Mouse (Mus musculus): ENCODE data around the gene Paqr8. TPM values are rescaled to one million over a fixed set of nuclear protein-coding genes. Genes with fewer than 3 reads are reported as not detected.
A peak's percentile ranks its signal among the peaks of the same experiment; 100 is the strongest.

The Paqr8 gene
- polyA plus RNA-seq, 1 experiment from 2014 or later = 12.5 TPM

DNA sequence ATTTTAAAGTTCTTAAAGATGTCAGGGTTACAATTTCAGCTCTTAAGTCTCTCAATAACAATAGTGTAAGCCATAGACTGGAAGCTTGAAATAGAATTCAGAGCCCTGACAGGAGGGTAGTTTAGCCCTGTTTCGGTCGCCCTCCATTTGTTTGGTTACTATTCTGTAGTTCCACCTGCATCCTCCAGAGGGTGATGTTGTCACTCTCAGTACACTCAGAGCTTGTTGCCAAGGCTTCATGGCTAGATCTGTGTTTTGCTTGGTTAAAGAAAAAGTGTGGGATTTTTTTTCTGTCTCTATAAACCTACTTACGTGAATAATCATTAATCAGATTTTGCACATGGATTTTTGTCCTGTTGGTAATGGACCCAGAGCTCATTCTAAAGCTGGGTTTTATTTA lies 48.6 kb downstream of the Paqr8 start:
- WGBS = 31% methylated on average over 3 of the region's 3 CpGs

DNA sequence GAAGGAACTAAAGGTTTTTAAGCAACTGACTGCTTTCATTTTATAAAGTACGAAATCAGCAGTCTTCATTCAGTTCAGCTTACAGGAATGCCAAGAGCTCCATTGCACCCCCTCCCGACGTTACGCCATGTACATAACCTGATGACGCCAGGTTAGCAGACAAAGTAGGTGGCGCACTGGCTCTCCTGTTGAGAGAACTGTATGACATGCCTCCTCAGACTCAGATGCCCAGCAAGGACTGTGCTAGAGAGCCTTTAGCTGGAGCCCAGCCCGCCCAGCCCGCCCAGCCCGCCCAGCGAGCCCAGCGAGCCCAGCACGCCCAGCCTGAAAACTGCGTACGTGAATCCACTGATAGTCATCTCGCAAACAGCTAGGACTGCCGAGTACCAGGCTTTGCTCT lies 49.7 kb downstream of the Paqr8 start:
- peak; percentile 40; the same call in 1 of the 2 replicates for ATAC-seq
- H3K4me2 ChIP-seq (replicated peaks) = no peak overlapping the region
- H3K9ac ChIP-seq (replicated peaks) = no peak overlapping the region
- 65% methylated on average over 16 of the region's 16 CpGs for WGBS
- no peaks in the 10 kb centered on the region for H3K4me1 ChIP-seq (replicated peaks)
- no peaks in the 10 kb centered on the region for H3K9me3 ChIP-seq
- H3K4me3 ChIP-seq (replicated peaks) = no peak overlapping the region
- peaks cover 17% of the 10 kb centered on the region for H3K36me3 ChIP-seq
- H3K27me3 ChIP-seq = no peaks in the 10 kb centered on the region
- H3K27ac ChIP-seq = no peak overlapping the region

More for the DNA sequence above, 48.6 kb downstream of the Paqr8 start:
- ATAC-seq = peak; percentile 69
- no peak overlapping the region for H3K27ac ChIP-seq
- no peak overlapping the region for H3K9ac ChIP-seq (replicated peaks)
- no peaks in the 10 kb centered on the region for H3K4me1 ChIP-seq (replicated peaks)
- no peaks in the 10 kb centered on the region for H3K27me3 ChIP-seq
- H3K4me3 ChIP-seq (replicated peaks) = no peak overlapping the region
- H3K36me3 ChIP-seq = peaks cover 25% of the 10 kb centered on the region
- no peaks in the 10 kb centered on the region for H3K9me3 ChIP-seq
- H3K4me2 ChIP-seq (replicated peaks) = no peak overlapping the region

DNA sequence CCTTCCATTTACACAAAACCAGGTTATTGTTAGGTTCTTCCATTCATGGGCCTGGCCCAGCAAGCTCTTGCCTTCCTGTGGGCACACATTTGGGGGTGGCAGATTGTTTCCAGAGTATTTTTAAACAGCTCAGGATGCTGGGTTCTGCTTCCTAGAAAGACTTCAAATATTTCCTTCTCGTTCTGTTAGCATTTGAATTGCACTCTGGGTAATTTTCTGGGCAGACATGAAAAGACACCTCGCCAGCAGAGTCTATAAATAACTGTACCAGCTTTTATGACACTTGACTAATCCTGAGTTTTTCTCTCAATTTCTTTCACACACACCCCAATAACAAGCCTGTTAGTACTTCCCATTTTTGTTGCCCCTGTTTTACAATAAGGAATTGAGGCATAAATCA lies 50.9 kb downstream of the Paqr8 start:
- Histone ChIP-seq H3K27me3 (no peaks in the 10 kb centered on the region), H3K9me3 (no peaks in the 10 kb centered on the region), H3K4me3 (replicated peaks) (no peak overlapping the region), H3K9ac (replicated peaks) (no peak overlapping the region), H3K4me1 (replicated peaks) (no peaks in the 10 kb centered on the region), H3K4me2 (replicated peaks) (no peak overlapping the region), H3K36me3 (peaks cover 7% of the 10 kb centered on the region), H3K27ac (no peak overlapping the region)
- 70% methylated on average over 2 of the region's 2 CpGs for WGBS
- ATAC-seq = no peak

- no peak for ATAC-seq
- H3K4me1 ChIP-seq (replicated peaks) = no peaks in the 10 kb centered on the region
- WGBS = 87% methylated on average over 7 of the region's 7 CpGs
- H3K9ac ChIP-seq (replicated peaks) = no peak overlapping the region
- H3K9me3 ChIP-seq = no peaks in the 10 kb centered on the region
- H3K27me3 ChIP-seq = no peaks in the 10 kb centered on the region
- H3K4me2 ChIP-seq (replicated peaks) = no peak overlapping the region
- peaks cover 2% of the 10 kb centered on the region for H3K36me3 ChIP-seq
- no peak overlapping the region for H3K27ac ChIP-seq
- H3K4me3 ChIP-seq (replicated peaks) = no peak overlapping the region
Measured at GRCm38 (mm10) chr1:20941857-20942256, 51.5 kb downstream of the Paqr8 start.

GRCm38 (mm10) chr1:20943016-20943415 lies 52.6 kb downstream of the Paqr8 start:
- Histone ChIP-seq H3K4me2 (replicated peaks) (no peak overlapping the region), H3K4me1 (replicated peaks) (no peaks in the 10 kb centered on the region), H3K9me3 (no peaks in the 10 kb centered on the region), H3K9ac (replicated peaks) (no peak overlapping the region), H3K27me3 (no peaks in the 10 kb centered on the region), H3K4me3 (replicated peaks) (no peak overlapping the region), H3K36me3 (no peaks in the 10 kb centered on the region), H3K27ac (no peak overlapping the region)
- 93% methylated on average over 2 of the region's 2 CpGs for WGBS
- no peak for ATAC-seq

GRCm38 (mm10) chr1:20951300-20951763 lies 60.9 kb downstream of the Paqr8 start, which contains the start of gene Efhc1:
Gene Efhc1 (plus strand): TSS chr1:20951626.
- Histone ChIP-seq H3K4me3 (replicated peaks) (peak within 1 kb of the TSS; percentile 56), H3K4me2 (replicated peaks) (peak within 1 kb of the TSS; percentile 66), H3K9me3 (no peaks in the 10 kb centered on the region), H3K27me3 (no peaks in the 10 kb centered on the region), H3K27ac (peak within 1 kb of the TSS; percentile 91), H3K36me3 (no peaks in the 10 kb centered on the region), H3K4me1 (replicated peaks) (peaks cover 10% of the 10 kb centered on the region), H3K9ac (replicated peaks) (peak within 1 kb of the TSS; percentile 79)
- ATAC-seq = peak; percentile 98
- WGBS = 1% methylated on average over 23 of the region's 23 CpGs

DNA sequence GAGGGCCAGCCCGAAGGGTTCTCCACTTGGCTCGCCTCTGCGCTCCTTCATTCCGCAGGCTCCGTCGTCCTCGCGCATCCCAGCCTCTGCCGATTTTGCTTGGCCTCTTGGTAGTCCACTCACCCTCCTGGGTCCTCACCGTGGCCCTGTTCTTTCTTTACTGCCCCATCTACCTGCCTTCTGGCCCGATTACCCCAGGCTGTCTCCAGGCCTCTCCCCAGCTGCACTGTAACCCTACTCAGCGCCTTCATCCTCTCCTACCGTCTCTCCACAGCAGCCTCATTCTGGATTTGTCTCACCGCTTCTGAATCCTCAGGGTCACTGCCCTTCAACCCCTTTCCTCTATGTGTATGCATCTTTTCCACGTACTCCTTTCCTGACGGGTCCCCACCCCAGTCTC lies 61.4 kb downstream of the Paqr8 start:
- Histone ChIP-seq H3K9me3 (no peaks in the 10 kb centered on the region), H3K9ac (replicated peaks) (peak overlapping the region; percentile 79), H3K4me3 (replicated peaks) (peak overlapping the region; percentile 56), H3K4me2 (replicated peaks) (peak overlapping the region; percentile 66), H3K4me1 (replicated peaks) (peaks cover 10% of the 10 kb centered on the region), H3K36me3 (no peaks in the 10 kb centered on the region), H3K27me3 (no peaks in the 10 kb centered on the region), H3K27ac (peak overlapping the region; percentile 91)
- whole genome bisulfite sequencing = under 1% methylated on average over 16 of the region's 16 CpGs
- ATAC-seq = no peak

DNA sequence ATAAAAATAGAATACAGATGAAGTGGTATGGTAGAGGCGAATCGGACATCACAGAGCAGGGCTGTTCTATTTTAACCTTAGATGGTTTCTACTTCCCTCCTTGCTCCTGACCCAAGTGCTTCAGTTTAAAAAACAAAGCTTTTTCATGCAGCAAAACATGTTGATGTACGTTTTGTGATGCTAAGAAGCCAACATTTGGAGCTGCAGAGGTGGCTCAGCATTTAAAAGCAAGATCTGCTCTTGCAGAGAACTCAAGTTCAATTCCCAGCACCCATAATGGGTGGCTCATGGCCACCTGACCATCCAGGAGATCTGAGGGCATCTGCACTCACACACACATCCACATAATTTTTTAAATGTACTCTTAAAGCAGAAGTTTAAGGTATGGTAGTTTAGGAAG lies 64.5 kb downstream of the Paqr8 start:
- 88% methylated on average over 3 of the region's 3 CpGs for WGBS
- H3K4me1 ChIP-seq (replicated peaks) = peaks cover 10% of the 10 kb centered on the region
- no peak overlapping the region for H3K9ac ChIP-seq (replicated peaks)
- no peak overlapping the region for H3K4me3 ChIP-seq (replicated peaks)
- ATAC-seq = no peak
- H3K9me3 ChIP-seq = no peaks in the 10 kb centered on the region
- H3K4me2 ChIP-seq (replicated peaks) = no peak overlapping the region
- no peaks in the 10 kb centered on the region for H3K36me3 ChIP-seq
- no peaks in the 10 kb centered on the region for H3K27me3 ChIP-seq
- no peak overlapping the region for H3K27ac ChIP-seq

DNA sequence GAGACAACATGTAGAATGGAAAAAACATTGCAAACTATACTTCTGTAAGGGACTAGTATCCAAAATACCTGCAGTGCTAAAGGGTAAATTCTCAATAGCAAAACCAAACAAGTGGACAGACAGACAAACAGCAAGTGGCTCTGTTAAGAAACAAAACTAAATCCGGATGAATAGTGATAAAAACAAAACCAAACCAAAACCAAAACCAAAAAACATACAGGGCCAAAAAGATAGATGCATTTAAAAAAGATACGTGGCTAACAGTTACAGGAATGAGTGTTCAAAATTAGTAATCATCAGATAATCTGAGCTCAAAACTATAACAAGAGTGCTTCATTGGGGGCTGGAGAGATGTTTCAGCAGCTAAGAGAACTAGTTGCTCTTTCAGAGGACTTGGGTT lies 79.2 kb downstream of the Paqr8 start:
- H3K36me3 ChIP-seq = no peaks in the 10 kb centered on the region
- no peak overlapping the region for H3K27ac ChIP-seq
- H3K4me1 ChIP-seq (replicated peaks) = no peaks in the 10 kb centered on the region
- no peak overlapping the region for H3K4me3 ChIP-seq (replicated peaks)
- no peak for ATAC-seq
- no peak overlapping the region for H3K4me2 ChIP-seq (replicated peaks)
- no peaks in the 10 kb centered on the region for H3K9me3 ChIP-seq
- H3K9ac ChIP-seq (replicated peaks) = no peak overlapping the region
- no peaks in the 10 kb centered on the region for H3K27me3 ChIP-seq
- WGBS = 84% methylated on average over 2 of the region's 2 CpGs

DNA sequence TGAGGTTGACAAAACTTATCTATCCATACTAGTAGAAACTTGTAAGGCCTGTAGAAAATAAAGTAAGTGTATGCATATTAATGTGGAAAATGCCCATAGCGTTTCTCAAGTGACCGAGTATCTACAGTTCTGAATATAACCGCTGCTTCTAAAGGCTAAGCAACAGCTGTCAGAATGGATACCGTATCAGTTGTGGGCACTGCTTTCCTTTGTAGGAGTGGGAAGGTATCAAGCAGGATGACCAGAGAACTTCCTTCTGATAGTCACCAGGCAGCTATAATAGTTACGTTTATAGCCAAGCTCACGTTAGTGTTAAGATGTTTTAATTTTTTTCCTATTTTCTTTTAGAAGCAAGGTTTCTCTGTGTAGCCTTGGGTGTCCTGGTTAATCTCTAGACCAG lies 83.0 kb downstream of the Paqr8 start:
- H3K9me3 ChIP-seq = no peaks in the 10 kb centered on the region
- H3K4me3 ChIP-seq (replicated peaks) = no peak overlapping the region
- no peak overlapping the region for H3K27ac ChIP-seq
- WGBS = 93% methylated on average over 6 of the region's 6 CpGs
- H3K4me2 ChIP-seq (replicated peaks) = no peak overlapping the region
- ATAC-seq = no peak
- H3K4me1 ChIP-seq (replicated peaks) = no peaks in the 10 kb centered on the region
- no peaks in the 10 kb centered on the region for H3K36me3 ChIP-seq
- H3K9ac ChIP-seq (replicated peaks) = no peak overlapping the region
- no peaks in the 10 kb centered on the region for H3K27me3 ChIP-seq

DNA sequence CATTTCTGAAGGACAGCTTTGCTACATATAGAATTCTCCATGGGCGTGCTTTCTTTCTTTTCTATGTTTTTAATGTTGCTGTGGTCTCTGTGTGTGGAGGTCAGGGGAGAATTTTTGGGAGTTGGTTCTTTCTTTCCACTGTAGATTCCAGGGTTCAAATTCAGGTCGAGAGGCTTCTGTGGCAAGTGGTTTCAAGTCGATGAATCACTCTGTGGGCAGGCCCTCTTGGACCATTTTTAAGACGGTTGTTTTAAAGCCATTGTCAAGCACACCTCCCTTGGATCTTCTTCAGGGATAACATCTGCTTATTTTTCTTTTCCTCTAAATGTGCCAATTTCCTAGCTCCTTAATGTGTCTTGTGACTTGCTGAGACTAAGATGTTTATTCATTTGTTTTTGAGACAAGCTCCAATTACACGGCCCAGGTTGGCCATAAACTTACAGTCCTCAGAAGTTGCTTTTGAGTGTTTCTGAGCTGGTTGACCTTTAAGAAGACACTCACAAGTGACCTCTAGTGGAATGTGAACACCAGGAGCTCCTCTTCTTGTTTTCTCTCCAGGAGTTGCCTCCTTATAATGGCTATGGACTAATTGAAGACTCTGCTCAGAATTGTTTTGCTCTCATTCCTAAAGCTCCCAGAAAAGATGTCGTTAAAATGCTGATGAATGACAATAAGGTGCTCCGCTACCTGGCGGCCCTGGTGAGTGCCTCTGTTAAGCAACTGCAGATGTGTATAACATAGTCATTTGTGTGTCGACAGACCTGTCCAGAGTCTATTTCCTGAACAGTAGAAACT lies 84.1 kb downstream of the Paqr8 start:
- H3K4me2 ChIP-seq (replicated peaks) = no peak overlapping the region
- H3K27me3 ChIP-seq = no peaks in the 10 kb centered on the region
- H3K4me3 ChIP-seq (replicated peaks) = no peak overlapping the region
- no peaks in the 10 kb centered on the region for H3K36me3 ChIP-seq
- H3K9me3 ChIP-seq = no peaks in the 10 kb centered on the region
- no peak overlapping the region for H3K27ac ChIP-seq
- H3K9ac ChIP-seq (replicated peaks) = no peak overlapping the region
- ATAC-seq = no peak
- WGBS = 81% methylated on average over 9 of the region's 9 CpGs
- no peaks in the 10 kb centered on the region for H3K4me1 ChIP-seq (replicated peaks)

- Histone ChIP-seq H3K9ac (replicated peaks) (no peak overlapping the region), H3K27ac (no peak overlapping the region), H3K36me3 (no peaks in the 10 kb centered on the region), H3K9me3 (no peaks in the 10 kb centered on the region), H3K4me1 (replicated peaks) (no peaks in the 10 kb centered on the region), H3K27me3 (no peaks in the 10 kb centered on the region), H3K4me3 (replicated peaks) (no peak overlapping the region), H3K4me2 (replicated peaks) (no peak overlapping the region)
- ATAC-seq = 0 out of 2 replicates have a peak, but pooled peaks have one; percentile 60
- 32% methylated on average over 1 of the region's 1 CpGs for WGBS
Measured at GRCm38 (mm10) chr1:20980553-20980952, 90.1 kb downstream of the Paqr8 start.

DNA sequence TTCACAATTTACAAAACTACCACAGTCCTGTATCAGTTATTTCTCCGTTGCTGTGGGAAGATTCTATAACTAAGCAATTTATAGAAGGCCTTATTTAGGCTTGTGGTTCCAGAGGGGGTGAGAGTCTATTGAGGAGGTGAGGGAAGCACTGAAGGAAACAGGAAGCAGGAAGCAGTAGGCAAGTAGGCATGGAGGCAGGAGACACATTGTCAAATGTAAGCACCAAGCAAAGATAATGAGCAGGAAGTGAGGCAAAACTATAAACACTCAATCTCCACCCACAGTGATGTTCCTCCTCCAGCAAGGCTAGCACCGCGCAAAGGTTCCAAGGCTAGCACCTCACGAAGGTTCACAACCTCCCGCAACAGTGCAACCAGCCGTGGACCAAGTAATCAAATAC lies 91.4 kb downstream of the Paqr8 start:
- H3K4me2 ChIP-seq (replicated peaks) = no peak overlapping the region
- H3K9me3 ChIP-seq = no peaks in the 10 kb centered on the region
- no peaks in the 10 kb centered on the region for H3K4me1 ChIP-seq (replicated peaks)
- no peak for ATAC-seq
- H3K36me3 ChIP-seq = no peaks in the 10 kb centered on the region
- no peaks in the 10 kb centered on the region for H3K27me3 ChIP-seq
- H3K9ac ChIP-seq (replicated peaks) = no peak overlapping the region
- no peak overlapping the region for H3K27ac ChIP-seq
- no peak overlapping the region for H3K4me3 ChIP-seq (replicated peaks)
- WGBS = 95% methylated on average over 6 of the region's 6 CpGs

Data from midbrain, embryonic 13.5 days (tissue).